Mouse (Mus musculus): ENCODE data around the gene Krt19.

- no peak for TF ChIP-seq CTCF (IDR thresholded peaks at IDR 0.05; ENCODE audit: extremely low read depth, insufficient read depth, low read length)
- no peak for TF ChIP-seq POLR2A (IDR thresholded peaks at IDR 0.05; ENCODE audit: extremely low read depth, insufficient read depth, low read length)
These were observed 27.0 kb downstream of the Krt19 start, which contains the start of gene Krt13 for GRCm38 (mm10) chr11:100121466-100121865.
